Mouse (Mus musculus) neutrophil, adult 83 days (primary cell): ENCODE results near the gene Hoxc4. TPM values are rescaled to one million over a fixed set of nuclear protein-coding genes. Genes with fewer than 3 reads are reported as not detected.

Experiments used
- total RNA-seq, 2 experiments: library from RNA; stranded (reverse); gene quantifications; one replicate each; pipeline ENCODE4 v1.2.4; 2023

The Hoxc4 gene
- not detected for total RNA-seq

DNA sequence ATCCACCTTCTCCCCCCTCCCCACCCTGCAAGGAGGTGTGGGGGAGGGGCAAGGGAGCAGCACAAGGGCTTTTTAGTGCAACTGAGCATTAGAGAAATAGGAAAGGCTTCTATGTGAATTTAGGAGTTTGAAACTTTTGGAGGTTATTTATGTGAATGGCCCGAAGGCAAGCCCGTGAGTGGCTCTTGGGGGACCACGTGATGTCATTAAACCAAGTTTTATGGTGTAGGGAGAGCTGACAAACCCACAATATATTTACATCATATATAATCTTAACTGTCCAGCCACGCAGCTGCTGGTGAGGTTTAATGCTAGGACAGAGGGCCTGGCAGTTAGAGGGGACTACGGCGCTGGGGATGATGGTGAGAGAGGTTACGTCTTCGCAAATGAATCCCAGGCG, at the start of gene Hoxc4:
Gene Hoxc4 (plus strand): TSS at position 299 of the 400 bp plus-strand sequence.

DNA sequence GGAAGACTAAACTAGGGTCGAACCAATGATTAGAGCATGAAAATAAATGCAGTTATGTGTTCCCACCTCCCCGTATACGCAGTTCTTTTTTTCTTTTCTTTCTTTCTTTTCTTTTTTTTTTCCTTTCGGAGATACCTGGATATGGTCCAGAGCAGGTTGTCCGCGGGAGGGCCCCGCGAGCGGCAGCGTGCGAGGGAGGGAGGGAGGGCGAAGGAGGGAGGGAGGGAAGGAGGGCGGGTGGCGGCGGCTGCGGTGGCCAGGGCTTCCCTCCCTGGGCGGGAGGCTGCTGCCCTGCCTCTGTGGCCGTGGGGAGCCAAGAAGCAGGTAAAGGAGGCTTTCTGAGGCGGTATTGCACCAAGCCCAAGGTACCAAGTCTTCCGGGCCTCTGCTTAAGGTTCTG, 42.6 kb upstream of the Hoxc4 start, which contains the start of gene Hoxc9:
Gene Hoxc9 (plus strand): TSS at position 269 of the 400 bp plus-strand sequence.

DNA sequence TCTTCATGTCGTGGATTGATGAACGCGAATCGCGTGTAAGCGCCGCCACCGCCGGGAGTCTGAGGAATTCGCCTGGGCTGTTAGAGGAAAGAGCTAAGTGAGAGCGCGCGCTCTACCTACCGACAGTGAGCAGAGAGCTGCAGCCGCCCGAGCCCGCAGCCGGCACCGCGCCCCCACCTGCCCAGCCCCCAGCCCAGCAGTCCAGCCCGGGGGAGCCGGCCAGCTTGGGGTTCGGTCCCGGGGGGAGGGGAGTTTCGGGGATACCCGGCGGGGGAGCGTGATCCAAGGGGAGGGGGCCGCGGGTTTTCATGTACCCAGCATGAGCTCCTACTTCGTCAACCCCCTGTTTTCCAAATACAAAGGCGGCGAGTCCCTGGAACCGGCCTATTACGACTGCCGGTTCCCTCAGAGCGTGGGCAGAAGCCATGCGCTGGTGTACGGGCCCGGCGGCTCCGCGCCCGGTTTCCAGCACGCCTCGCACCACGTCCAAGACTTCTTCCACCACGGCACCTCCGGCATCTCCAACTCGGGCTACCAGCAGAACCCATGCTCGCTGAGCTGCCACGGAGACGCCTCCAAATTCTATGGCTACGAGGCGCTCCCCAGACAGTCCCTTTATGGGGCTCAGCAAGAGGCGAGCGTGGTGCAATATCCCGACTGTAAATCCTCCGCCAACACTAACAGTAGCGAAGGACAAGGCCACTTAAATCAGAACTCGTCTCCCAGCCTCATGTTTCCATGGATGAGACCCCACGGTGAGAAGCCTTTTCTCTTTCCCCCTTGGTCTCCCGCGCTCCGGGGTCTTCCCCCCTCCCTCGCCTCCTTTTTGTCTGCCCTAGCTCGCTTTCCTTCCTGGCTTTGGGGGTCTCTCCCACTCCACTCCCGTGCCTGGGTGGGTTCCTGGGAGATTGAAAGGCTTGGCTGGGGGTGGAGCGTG, 28.0 kb upstream of the Hoxc4 start, which contains the start of gene Hoxc8:
Gene Hoxc8 (plus strand): TSS at position 147 of the 937 bp plus-strand sequence.

DNA sequence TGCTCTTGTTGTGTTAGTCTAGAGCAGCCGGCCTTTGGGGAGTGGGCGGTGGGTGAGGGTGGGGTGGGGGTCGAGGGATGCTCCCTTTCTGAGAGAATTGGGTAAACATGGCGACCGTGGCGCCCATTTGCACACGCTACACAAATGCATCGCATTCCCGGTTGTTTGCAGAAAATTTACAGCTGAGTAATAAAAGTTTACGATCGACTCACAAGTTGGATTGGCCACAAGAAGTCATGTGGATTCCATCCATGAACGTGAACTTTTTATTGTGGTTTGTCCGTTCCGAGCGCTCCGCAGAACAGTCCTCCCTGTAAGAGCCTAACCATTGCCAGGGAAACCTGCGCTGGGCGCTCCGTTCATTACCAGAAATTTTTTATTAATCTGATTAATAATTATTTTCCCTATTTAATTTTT, 20.8 kb upstream of the Hoxc4 start, which contains the start of gene Hoxc6:
Gene Hoxc6 (plus strand): TSS at position 319 of the 417 bp plus-strand sequence.

Other genes starting within 250 kb of the Hoxc4 start
- gene Hoxc13, start 97.8 kb upstream of the Hoxc4 start, total RNA-seq: not detected
- not detected for gene Hoxc12, start 82.2 kb upstream of the Hoxc4 start, total RNA-seq
- gene Hoxc11, start 64.5 kb upstream of the Hoxc4 start, total RNA-seq: not detected
- not detected for gene Hoxc10, start 52.1 kb upstream of the Hoxc4 start, total RNA-seq
- under 1 TPM in 1 of 2 experiments, not detected in 1; 0.97 TPM for gene Hoxc5, start 51.5 kb upstream of the Hoxc4 start, total RNA-seq
- not detected for gene Hoxc9, start 42.5 kb upstream of the Hoxc4 start, total RNA-seq
- gene Hoxc8, start 28.3 kb upstream of the Hoxc4 start, total RNA-seq: not detected
- gene Hoxc6, start 20.7 kb upstream of the Hoxc4 start, total RNA-seq: not detected
- 1 to 10 TPM; 3.0 to 4.7 TPM for gene Smug1, start 148.2 kb downstream of the Hoxc4 start, total RNA-seq
- gene Cbx5, start 220.9 kb downstream of the Hoxc4 start, total RNA-seq: 10 to 100 TPM; 48.0 to 52.3 TPM
- 100 to 1,000 TPM; 242 TPM for gene Hnrnpa1, start 221.5 kb downstream of the Hoxc4 start, total RNA-seq
- 100 to 1,000 TPM; 221 to 238 TPM for gene Nfe2, start 239.5 kb downstream of the Hoxc4 start, total RNA-seq